8 mouse cellular contexts compared by ENCODE assay signal in the genomic region with DNA sequence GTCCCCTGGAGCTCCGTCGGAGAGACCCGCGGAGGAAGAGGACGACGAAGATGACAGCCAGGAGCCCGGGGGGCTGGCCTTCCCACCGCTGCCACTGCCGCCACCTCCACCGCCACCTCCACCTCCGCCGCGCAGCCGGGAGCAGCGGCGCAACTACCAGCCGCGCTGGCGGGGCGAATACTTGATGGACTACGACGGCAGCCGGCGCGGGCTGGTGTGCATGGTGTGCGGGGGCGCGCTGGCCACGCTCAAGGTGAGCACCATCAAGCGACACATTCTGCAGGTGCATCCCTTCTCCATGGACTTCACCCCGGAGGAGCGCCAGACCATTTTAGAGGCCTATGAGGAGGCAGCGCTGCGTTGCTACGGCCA. TPM values are rescaled to one million over a fixed set of nuclear protein-coding genes. Genes with fewer than 3 reads are reported as not detected.
A peak's percentile ranks its signal among the peaks of the same experiment; 100 is the strongest.
DNase-seq lines count a peak whose midpoint lies in the region; ATAC-seq and TF ChIP-seq lines count a peak whose summit lies in the region.

No protein-coding gene starts in this region.

- peak overlapping the region; percentile 50 for H3K4me3 ChIP-seq in heart, adult 2 months
- peak overlapping the region; percentile 58 to 60 for H3K4me3 ChIP-seq in ES-E14 (ENCODE audit: insufficient read depth in 1 of 2, low read depth in 1 of 2, low read length in 2 of 2, poor library complexity in 1 of 2, severe bottlenecking in 1 of 2)
- H3K4me3 ChIP-seq in heart, postnatal 0 days (ENCODE audit: low read depth, low read length): peak overlapping the region; percentile 37
- H3K4me3 ChIP-seq in liver, embryonic 16.5 days (ENCODE audit: low read depth, low read length): peak overlapping the region; percentile 26

- no peaks in the 10 kb centered on the region; the same call in 1 of the 2 replicates for H3K36me3 ChIP-seq in heart, adult 2 months (ENCODE audit: control insufficient read depth, insufficient read depth, low read length)
- H3K36me3 ChIP-seq in ES-E14 (ENCODE audit: control insufficient read depth, insufficient read depth, low read length, poor library complexity, severe bottlenecking): peaks cover 16% of the 10 kb centered on the region
- peaks cover 52% of the 10 kb centered on the region for H3K36me3 ChIP-seq in heart, postnatal 0 days (replicated peaks; ENCODE audit: control insufficient read depth, insufficient read depth, low read length)
- H3K36me3 ChIP-seq in liver, embryonic 16.5 days (ENCODE audit: control insufficient read depth, insufficient read depth): peaks cover 7% of the 10 kb centered on the region

- intact Hi-C loops in heart, adult 2 months (cut with DNase I): no loop called here

- H3K9ac ChIP-seq in heart, adult 2 months (ENCODE audit: low read depth, low read length): peak overlapping the region; percentile 62
- peak overlapping the region; percentile 32 for H3K9ac ChIP-seq in ES-E14 (ENCODE audit: insufficient read depth, low read depth, low read length, poor library complexity, severe bottlenecking)
- peak overlapping the region; percentile 44 for H3K9ac ChIP-seq in heart, postnatal 0 days (replicated peaks; ENCODE audit: low read depth, low read length)
- no peak overlapping the region for H3K9ac ChIP-seq in liver, embryonic 16.5 days (ENCODE audit: low read depth, low read length)

- H3K79me2 ChIP-seq in heart, adult 2 months (replicated peaks; ENCODE audit: control insufficient read depth, insufficient read depth, low read length): 0 out of 2 replicates have a peak, but pooled peaks cover 1% of the 10 kb centered on the region

- TF ChIP-seq EP300 in heart, adult 2 months (IDR thresholded peaks at IDR 0.05; ENCODE audit: insufficient read depth, low read depth, low read length): no peak
- TF ChIP-seq EP300 in heart, postnatal 0 days (IDR thresholded peaks at IDR 0.05; ENCODE audit: low read depth): no peak

- 35% methylated on average over 35 of the region's 35 CpGs for whole genome bisulfite sequencing in heart, adult 2 months
- 18% methylated on average over 32 of the region's 35 CpGs for WGBS in heart, postnatal 0 days
- 72% methylated on average over 32 of the region's 35 CpGs for WGBS in liver, embryonic 16.5 days (ENCODE audit: insufficient replicate concordance)

- H3K27ac ChIP-seq in heart, adult 2 months: peak overlapping the region; percentile 67
- H3K27ac ChIP-seq in ES-E14 (ENCODE audit: insufficient read depth, low read depth, low read length, poor library complexity, severe bottlenecking): no peak overlapping the region
- peak overlapping the region; percentile 56 for H3K27ac ChIP-seq in heart, postnatal 0 days (ENCODE audit: low read depth)
- no peak overlapping the region for H3K27ac ChIP-seq in liver, embryonic 16.5 days (ENCODE audit: low read length)

- in situ Hi-C loops in ES-E14 (cut with MboI; ENCODE audit: low sequenced_read_pairs in 2 of 2, unreplicated experiment in 2 of 2): no loop called here

- no peaks in the 10 kb centered on the region for H3K9me3 ChIP-seq in ES-E14 (ENCODE audit: control insufficient read depth, insufficient read depth, low read depth, low read length)
- H3K9me3 ChIP-seq in heart, postnatal 0 days (replicated peaks; ENCODE audit: control insufficient read depth, low read length): no peaks in the 10 kb centered on the region
- no peaks in the 10 kb centered on the region for H3K9me3 ChIP-seq in liver, embryonic 16.5 days (replicated peaks; ENCODE audit: control insufficient read depth, low read length)

- no peak for TF ChIP-seq CTCF in heart, adult 2 months (IDR thresholded peaks at IDR 0.05)
- no peak for TF ChIP-seq CTCF in heart, postnatal 0 days (IDR thresholded peaks at IDR 0.05; ENCODE audit: low read depth)

- peak overlapping the region; percentile 61 for H3K4me2 ChIP-seq in heart, postnatal 0 days (ENCODE audit: low read depth, low read length)
- H3K4me2 ChIP-seq in liver, embryonic 16.5 days (ENCODE audit: low read depth, low read length): peak overlapping the region; percentile 39

- no peak for ATAC-seq in heart, postnatal 0 days (ENCODE audit: insufficient read depth, low read depth)
- ATAC-seq in liver, embryonic 16.5 days (ENCODE audit: low read depth): 0 out of 2 replicates have a peak, but pooled peaks have one; percentile 2
- no peak for ATAC-seq in granulocyte monocyte progenitor cell, adult 5-6 weeks (replicated peaks; ENCODE audit: poor library complexity, severe bottlenecking)

- TF ChIP-seq POLR2A in heart, adult 2 months (IDR thresholded peaks at IDR 0.05; ENCODE audit: insufficient read depth, low read depth, low read length): no peak

- peaks cover 7% of the 10 kb centered on the region for H3K4me1 ChIP-seq in heart, adult 2 months (ENCODE audit: control insufficient read depth, insufficient read depth, low read length)
- peaks cover 0 to 14% of the 10 kb centered on the region in 2 experiments; a peak in 2 of 4 replicates for H3K4me1 ChIP-seq in ES-E14 (ENCODE audit: control insufficient read depth in 2 of 2, insufficient read depth in 2 of 2, low read length in 2 of 2, poor library complexity in 1 of 2)
- H3K4me1 ChIP-seq in heart, postnatal 0 days (ENCODE audit: control insufficient read depth, insufficient read depth): peaks cover 49% of the 10 kb centered on the region
- peaks cover 30% of the 10 kb centered on the region for H3K4me1 ChIP-seq in liver, embryonic 16.5 days (ENCODE audit: control insufficient read depth, low read depth, low read length)

- H3K27me3 ChIP-seq in heart, adult 2 months (ENCODE audit: control insufficient read depth, insufficient read depth, low read length): no peaks in the 10 kb centered on the region
- no peaks in the 10 kb centered on the region for H3K27me3 ChIP-seq in heart, postnatal 0 days (ENCODE audit: control insufficient read depth, insufficient read depth, low read length)
- no peaks in the 10 kb centered on the region for H3K27me3 ChIP-seq in liver, embryonic 16.5 days (ENCODE audit: control insufficient read depth, insufficient read depth, low read depth, low read length)

- DNase-seq in heart, adult 2 months: no peak
- DNase-seq in heart, adult 11 months: no peak
- DNase-seq in ES-E14 (ENCODE audit: low read depth, low spot score): no peak
- DNase-seq in heart, postnatal 0 days (ENCODE audit: low spot score): no peak
- DNase-seq in frontal cortex, adult 2 months (ENCODE audit: extremely low spot score in 1 of 2, low spot score in 1 of 2): no peak
- DNase-seq in thymus, postnatal 25 days: no peak

TF ChIP-seq in ES-E14, 5 proteins besides CTCF, POLR2A, EP300 and RAD21:
- TF ChIP-seq MAFK (IDR thresholded peaks at IDR 0.05; ENCODE audit: insufficient read depth, low read depth, low read length): no peak
- TF ChIP-seq CHD2 (IDR thresholded peaks at IDR 0.05; ENCODE audit: low read depth, low read length): no peak
- no peak for TF ChIP-seq ZC3H11A (IDR thresholded peaks at IDR 0.05; ENCODE audit: borderline replicate concordance, low read depth, low read length)
- TF ChIP-seq HCFC1 (IDR thresholded peaks at IDR 0.05; ENCODE audit: borderline replicate concordance, insufficient read depth, low read length): no peak
- no peak for TF ChIP-seq ZNF384 (IDR thresholded peaks at IDR 0.05; ENCODE audit: low read depth, low read length)

RNA-seq across cellular contexts. Expression of a gene that starts 5.2 kb away (rescaled TPM):
- 10 to 100 TPM; 13.1 to 13.4 TPM for total RNA-seq in heart, adult 2 months (2021)
- polyA plus RNA-seq in heart, adult 2 months (2012; rRNA removed): 16.4 and 25.7 TPM in 2 replicates
- total RNA-seq in ES-E14 (2012; rRNA removed): 28.3 and 40.4 TPM in 2 replicates
- 29.6 and 44.0 TPM in 2 replicates for total RNA-seq in heart, postnatal 0 days (2014; rRNA removed; ENCODE audit: low replicate concordance)
- polyA plus RNA-seq in heart, postnatal 0 days (2015; fragmentation: Nextera tagmentation; extraction: Ambion mirVana): 2.1 and 2.3 TPM in 2 replicates
- 0.55 and 0.61 TPM in 2 replicates for polyA plus RNA-seq in liver, embryonic 16.5 days (2015; fragmentation: Nextera tagmentation; extraction: Ambion mirVana)
- total RNA-seq in granulocyte monocyte progenitor cell, adult 5-6 weeks (2014; fragmentation: Nextera tagmentation): 1.5 and 3.1 TPM in 2 replicates
- 1.2 and 1.6 TPM in 2 replicates for total RNA-seq in granulocyte monocyte progenitor cell, adult 5-6 weeks (2017)
- 31.1 and 32.0 TPM in 2 replicates for polyA plus RNA-seq in frontal cortex, adult 2 months (2012; rRNA removed)

RNA-seq across cellular contexts. Expression of a gene that starts 39.8 kb away (rescaled TPM):
- total RNA-seq in heart, adult 2 months (2021): 10 to 100 TPM; 11.6 to 14.0 TPM
- polyA plus RNA-seq in heart, adult 2 months (2012; rRNA removed): 12.4 and 13.4 TPM in 2 replicates
- 36.8 and 40.0 TPM in 2 replicates for total RNA-seq in ES-E14 (2012; rRNA removed)
- total RNA-seq in heart, postnatal 0 days (2014; rRNA removed; ENCODE audit: low replicate concordance): 22.0 and 38.7 TPM in 2 replicates
- 11.7 and 13.7 TPM in 2 replicates for polyA plus RNA-seq in heart, postnatal 0 days (2015; fragmentation: Nextera tagmentation; extraction: Ambion mirVana)
- 2.7 and 2.8 TPM in 2 replicates for polyA plus RNA-seq in liver, embryonic 16.5 days (2015; fragmentation: Nextera tagmentation; extraction: Ambion mirVana)
- total RNA-seq in granulocyte monocyte progenitor cell, adult 5-6 weeks (2014; fragmentation: Nextera tagmentation): 19.2 and 19.8 TPM in 2 replicates
- total RNA-seq in granulocyte monocyte progenitor cell, adult 5-6 weeks (2017): 4.7 and 4.9 TPM in 2 replicates
- polyA plus RNA-seq in frontal cortex, adult 2 months (2012; rRNA removed): 20.1 and 21.8 TPM in 2 replicates

Comparison
In these comparisons a context has a peak if more than half of its experiments do, and no peak if none do; other contexts are left out.
1. H3K27ac ChIP-seq: peak in heart, adult 2 months (single experiment) and heart, postnatal 0 days (single experiment); none in ES-E14 (single experiment) and liver, embryonic 16.5 days (single experiment).
2. Peak in every context shown above with its lines, with median percentiles within 50 percentile points of each other: H3K4me3 ChIP-seq.